In the genomic region with DNA sequence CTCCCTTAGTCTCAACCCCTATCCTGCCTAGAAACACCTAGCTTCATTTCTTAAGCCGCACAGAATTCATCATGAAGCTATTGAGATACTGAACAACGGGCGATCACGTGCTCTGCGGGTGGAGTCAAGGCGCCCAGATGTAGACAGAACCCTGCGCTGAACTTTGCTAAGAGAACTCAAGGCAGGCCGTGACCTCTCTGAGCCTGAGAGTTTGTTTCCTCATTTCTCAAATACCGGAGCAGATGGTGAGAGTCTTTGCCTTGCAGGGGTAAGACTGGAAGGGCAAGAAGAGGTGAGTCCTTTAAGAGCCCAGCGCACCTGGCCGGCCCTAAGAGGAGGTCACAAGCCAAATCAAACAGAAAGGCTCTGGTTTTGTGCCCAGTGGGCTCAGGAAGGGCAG, we compare ENCODE assay signal across 24 mouse cellular contexts. TPM values are rescaled to one million over a fixed set of nuclear protein-coding genes. Genes with fewer than 3 reads are reported as not detected.
DNase-seq lines count a peak whose midpoint lies in the region; ATAC-seq and TF ChIP-seq lines count a peak whose summit lies in the region.
"Had no signal": no experiment of that assay in that cellular context is flagged by ENCODE, and none has a peak within 500 bp of the region (broad histone marks: within the 10 kb centered on the region; RNA-seq: fewer than 3 reads in every experiment).

No protein-coding gene starts in this region.

- H3K27ac ChIP-seq in stomach, postnatal 0 days (replicated peaks), result no peak overlapping the region
- H3K27ac ChIP-seq: limb, embryonic 15.5 days; midbrain, embryonic 13.5 days; neural tube, embryonic 12.5 days had no signal

- H3K4me1 ChIP-seq in lung, adult 2 months (ENCODE audit: control insufficient read depth, insufficient read depth, low read length), result peaks cover 16% of the 10 kb centered on the region
- 0 out of 2 replicates have a peak, but pooled peaks cover 12% of the 10 kb centered on the region for H3K4me1 ChIP-seq in stomach, postnatal 0 days (replicated peaks; ENCODE audit: control insufficient read depth, insufficient read depth)

- no peak for TF ChIP-seq EP300 in stomach, postnatal 0 days (optimal IDR thresholded peaks at IDR 0.05)

- H3K9me3 ChIP-seq in stomach, postnatal 0 days (ENCODE audit: control insufficient read depth, low read length), result no peaks in the 10 kb centered on the region
- H3K9me3 ChIP-seq: G1E; limb, embryonic 15.5 days; midbrain, embryonic 13.5 days; neural tube, embryonic 12.5 days had no signal

- TF ChIP-seq POLR2A in lung, adult 2 months (IDR thresholded peaks at IDR 0.05; ENCODE audit: borderline replicate concordance, extremely low read depth, low read depth, low read length), result no peak

- H3K4me3 ChIP-seq in lung, adult 2 months (replicated peaks; ENCODE audit: extremely low read depth, low read depth, low read length), result no peak overlapping the region
- H3K4me3 ChIP-seq in stomach, postnatal 0 days (ENCODE audit: low read depth, low read length), result no peak overlapping the region
- H3K4me3 ChIP-seq: heart, embryonic 12.5 days; limb, embryonic 15.5 days; megakaryocyte, embryonic 14.5 days; midbrain, embryonic 13.5 days; neural tube, embryonic 12.5 days had no signal

- H3K4me2 ChIP-seq in stomach, postnatal 0 days (replicated peaks; ENCODE audit: low read depth), result no peak overlapping the region
- H3K4me2 ChIP-seq: heart, embryonic 12.5 days; limb, embryonic 15.5 days; midbrain, embryonic 13.5 days; neural tube, embryonic 12.5 days had no signal

- WGBS in lung, adult 2 months, result 74% methylated on average over 11 of the region's 11 CpGs
- 51% methylated on average over 11 of the region's 11 CpGs for WGBS in stomach, postnatal 0 days

- peak; percentile 87 for DNase-seq in ZHBTc4 (ENCODE audit: low read depth, low spot score)
- peak; percentile 56 for DNase-seq in lung, adult 2 months
- peak; percentile 32 for DNase-seq in lung, postnatal 14 days
- peak; percentile 72 for DNase-seq in stomach, postnatal 0 days (ENCODE audit: low spot score)
- DNase-seq in neural tube, embryonic 10.5 days (ENCODE audit: extremely low spot score, low spot score), result no peak
- no peak for DNase-seq in Muller cell, postnatal 12 days (ENCODE audit: inconsistent ontology term)
- DNase-seq in B cell, adult 2 months, result no peak
- DNase-seq in right cerebral cortex, adult 18-20 months, result no peak
- DNase-seq: adrenal gland, postnatal 10 days; cerebellum, adult 8-10 months; gastrocnemius, postnatal 25 days; heart, adult 18-20 months; heart, postnatal 10 days; kidney, adult 11 months; kidney, postnatal 4 days; retina, postnatal 1 day; right cerebral cortex, postnatal 4 days had no signal

- H3K9ac ChIP-seq in stomach, postnatal 0 days (ENCODE audit: low read length), result no peak overlapping the region
- H3K9ac ChIP-seq: heart, embryonic 12.5 days; limb, embryonic 15.5 days; midbrain, embryonic 13.5 days; neural tube, embryonic 12.5 days had no signal

- H3K27me3 ChIP-seq in stomach, postnatal 0 days (ENCODE audit: control insufficient read depth, insufficient read depth, low read length), result no peaks in the 10 kb centered on the region
- H3K27me3 ChIP-seq: heart, embryonic 12.5 days; limb, embryonic 15.5 days; midbrain, embryonic 13.5 days; neural tube, embryonic 12.5 days had no signal

- ATAC-seq in stomach, postnatal 0 days (ENCODE audit: low FRiP score, low TSS enrichment), result peak; percentile 74
- ATAC-seq: forebrain, embryonic 16.5 days; midbrain, embryonic 13.5 days had no signal

- H3K36me3 ChIP-seq in stomach, postnatal 0 days (ENCODE audit: control insufficient read depth, insufficient read depth, low read length), result no peaks in the 10 kb centered on the region
- H3K36me3 ChIP-seq: G1E; midbrain, embryonic 13.5 days; neural tube, embryonic 12.5 days had no signal

- no peak for TF ChIP-seq CTCF in lung, adult 2 months (IDR thresholded peaks at IDR 0.05; ENCODE audit: insufficient read depth, low read length)
- TF ChIP-seq CTCF in stomach, postnatal 0 days (IDR thresholded peaks at IDR 0.05; ENCODE audit: low read depth), result no peak

RNA-seq across cellular contexts. Expression of a gene that starts 52.2 kb away (rescaled TPM):
- 27.8 and 30.1 TPM in 2 replicates for polyA plus RNA-seq in lung, adult 2 months (2012; rRNA removed)
- 11.1 and 12.2 TPM in 2 replicates for polyA plus RNA-seq in stomach, postnatal 0 days (2015; fragmentation: Nextera tagmentation; extraction: Ambion mirVana)
- polyA plus RNA-seq: G1E had no signal

Comparison
In these comparisons a context has a peak if more than half of its experiments do, and no peak if none do; other contexts are left out.
1. DNase-seq: peak in ZHBTc4 (single experiment), lung, adult 2 months (single experiment), lung, postnatal 14 days (single experiment) and stomach, postnatal 0 days (single experiment); none in neural tube, embryonic 10.5 days (single experiment), Muller cell, postnatal 12 days (single experiment), B cell, adult 2 months (0 of 2) and right cerebral cortex, adult 18-20 months (single experiment).